8 mouse cellular contexts compared by ENCODE assay signal in genomic region chr16:31428675-31429470, GRCm38 (mm10). TPM values are rescaled to one million over a fixed set of nuclear protein-coding genes. Genes with fewer than 3 reads are reported as not detected.
DNase-seq lines count a peak whose midpoint lies in the region; ATAC-seq lines count a peak whose summit lies in the region.

No protein-coding gene starts in this region.

- H3K9me3 ChIP-seq in heart, embryonic 14.5 days (ENCODE audit: control insufficient read depth, low read length): no peaks in the 10 kb centered on the region
- no peaks in the 10 kb centered on the region for H3K9me3 ChIP-seq in liver, embryonic 13.5 days (replicated peaks)

- peaks cover 23% of the 10 kb centered on the region for H3K27me3 ChIP-seq in heart, embryonic 14.5 days (ENCODE audit: control insufficient read depth, insufficient read depth, low read length)
- H3K27me3 ChIP-seq in liver, embryonic 13.5 days: peaks cover 31% of the 10 kb centered on the region

- peak overlapping the region; percentile 64 for H3K9ac ChIP-seq in heart, embryonic 14.5 days (ENCODE audit: low read length)
- H3K9ac ChIP-seq in liver, embryonic 13.5 days: peak overlapping the region; percentile 67

- peak overlapping the region; percentile 58 to 59 for H3K4me3 ChIP-seq in heart, embryonic 14.5 days (ENCODE audit: control insufficient read depth in 1 of 2, insufficient read depth in 1 of 2, low read depth in 1 of 2, low read length in 2 of 2)
- H3K4me3 ChIP-seq in liver, embryonic 13.5 days (replicated peaks): peak overlapping the region; percentile 66

- no peaks in the 10 kb centered on the region for H3K36me3 ChIP-seq in heart, embryonic 14.5 days (ENCODE audit: control insufficient read depth, insufficient read depth, low read length)
- H3K36me3 ChIP-seq in liver, embryonic 13.5 days: no peaks in the 10 kb centered on the region

- peaks cover 2 to 16% of the 10 kb centered on the region in 2 experiments; a peak in 2 of 4 replicates for H3K4me1 ChIP-seq in heart, embryonic 14.5 days (ENCODE audit: control insufficient read depth in 2 of 2, insufficient read depth in 2 of 2, low read length in 2 of 2)
- H3K4me1 ChIP-seq in liver, embryonic 13.5 days (replicated peaks): peaks cover 66% of the 10 kb centered on the region

- no peak overlapping the region for H3K27ac ChIP-seq in heart, embryonic 14.5 days (replicated peaks in 1 of 2; ENCODE audit: control insufficient read depth in 1 of 2, insufficient read depth in 1 of 2, low read depth in 2 of 2, low read length in 2 of 2)
- H3K27ac ChIP-seq in liver, embryonic 13.5 days: peak overlapping the region; percentile 25; the same call in 1 of the 2 replicates

- peak overlapping the region; percentile 98 for H3K4me2 ChIP-seq in heart, embryonic 14.5 days (ENCODE audit: low read length)
- peak overlapping the region; percentile 97 for H3K4me2 ChIP-seq in liver, embryonic 13.5 days

- DNase-seq in ovary, postnatal 10 days (ENCODE audit: low spot score): peak; percentile 6
- DNase-seq in ovary, adult 18-20 months (ENCODE audit: low spot score): no peak
- peak; percentile 76 for DNase-seq in embryo, embryonic 11 days
- peak; percentile 33 to 69 for DNase-seq in kidney, postnatal 25 days
- DNase-seq in liver, embryonic 13.5 days: peak; percentile 49
- peak; percentile 74 for DNase-seq in neural tube, embryonic 10.5 days (ENCODE audit: extremely low spot score, low spot score)
- peak; percentile 81 for DNase-seq in telencephalon, adult 2 months (ENCODE audit: low read depth, low spot score)

- no peak for ATAC-seq in heart, embryonic 14.5 days (ENCODE audit: insufficient number of reproducible peaks, insufficient read depth, low FRiP score, low read depth)
- peak; percentile 40 for ATAC-seq in liver, embryonic 13.5 days (ENCODE audit: low read depth)

- under 1% methylated on average over 65 of the region's 65 CpGs for WGBS in heart, embryonic 14.5 days
- WGBS in liver, embryonic 13.5 days (ENCODE audit: insufficient replicate concordance): under 1% methylated on average over 65 of the region's 65 CpGs

RNA-seq across cellular contexts. Expression of gene Bdh1, which starts 6.8 kb away (rescaled TPM):
- polyA plus RNA-seq in heart, embryonic 14.5 days (2014; fragmentation: Nextera tagmentation; extraction: Ambion mirVana): 7.7 and 9.0 TPM in 2 replicates
- polyA plus RNA-seq in liver, embryonic 13.5 days (2015; fragmentation: Nextera tagmentation; extraction: Ambion mirVana): 56.7 and 61.3 TPM in 2 replicates
